Mouse (Mus musculus) hindlimb bud, embryonic 11.5 days (tissue): ENCODE data around the gene Plxdc2.

Source experiments
- DNase-seq: peaks from one replicate; pipeline ENCODE4 v3.0.0-alpha.2; 2012; ENCODE audit warnings: low read depth, low spot score; ENCODE audit errors: extremely low spot score

The Plxdc2 gene

DNA sequence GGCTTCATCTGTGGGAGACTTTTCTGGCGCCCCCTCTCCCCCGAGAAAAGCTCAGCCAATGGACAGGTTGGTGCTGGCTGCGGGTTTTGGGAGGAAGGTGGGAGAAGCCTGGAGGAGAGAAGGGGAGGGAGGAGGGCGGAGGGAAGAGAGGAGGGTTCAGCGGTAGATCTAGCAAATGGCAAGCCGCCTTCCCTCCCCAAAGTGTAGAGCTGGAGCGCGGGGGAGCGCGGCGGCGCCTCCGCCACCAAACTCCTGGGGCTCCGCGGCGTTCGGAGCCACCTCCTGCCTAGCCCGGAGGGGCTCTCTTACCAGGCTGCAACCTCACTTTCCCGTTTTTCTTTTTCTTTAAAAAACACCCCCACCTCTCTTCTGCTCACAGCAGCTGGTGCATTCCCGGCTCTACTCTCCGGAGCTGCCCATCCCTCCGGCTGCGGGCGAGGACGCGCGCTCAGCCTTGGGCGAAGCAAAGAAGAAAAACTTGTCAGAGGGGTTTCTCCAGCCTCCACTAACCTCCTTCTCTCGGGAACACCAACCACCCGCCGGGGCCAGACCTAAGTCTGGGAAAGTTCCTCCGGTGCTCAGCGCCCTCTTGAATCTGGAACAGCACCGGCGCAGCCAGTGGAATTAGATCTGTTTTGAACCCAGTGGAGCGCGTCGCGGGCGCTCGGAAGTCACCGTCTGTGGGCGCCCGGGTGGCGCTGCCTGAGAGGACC lies at the start of gene Plxdc2:
Gene Plxdc2 (plus strand): TSS at position 199 of the 713 bp plus-strand sequence.
- no peak for DNase-seq

DNA sequence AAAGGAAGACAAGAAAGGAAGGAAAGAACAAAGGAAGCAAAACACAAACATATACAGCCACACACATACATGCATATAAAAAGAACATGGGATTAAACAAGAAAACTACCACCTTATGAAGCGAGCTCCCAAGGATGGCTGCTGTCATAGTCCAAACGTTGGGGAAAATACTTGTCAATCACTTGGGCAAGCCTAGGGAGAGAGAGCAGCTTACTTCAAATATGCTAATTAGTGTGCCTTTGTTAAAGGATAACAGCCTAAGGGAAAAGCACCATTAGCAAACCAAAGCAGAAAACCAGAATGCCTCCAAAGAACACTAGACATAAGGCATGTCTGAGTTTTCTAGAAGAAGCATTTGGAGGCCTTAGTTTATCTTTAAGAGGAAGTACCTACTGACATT lies 45.7 kb upstream of the Plxdc2 start:
- DNase-seq, result no peak

DNA sequence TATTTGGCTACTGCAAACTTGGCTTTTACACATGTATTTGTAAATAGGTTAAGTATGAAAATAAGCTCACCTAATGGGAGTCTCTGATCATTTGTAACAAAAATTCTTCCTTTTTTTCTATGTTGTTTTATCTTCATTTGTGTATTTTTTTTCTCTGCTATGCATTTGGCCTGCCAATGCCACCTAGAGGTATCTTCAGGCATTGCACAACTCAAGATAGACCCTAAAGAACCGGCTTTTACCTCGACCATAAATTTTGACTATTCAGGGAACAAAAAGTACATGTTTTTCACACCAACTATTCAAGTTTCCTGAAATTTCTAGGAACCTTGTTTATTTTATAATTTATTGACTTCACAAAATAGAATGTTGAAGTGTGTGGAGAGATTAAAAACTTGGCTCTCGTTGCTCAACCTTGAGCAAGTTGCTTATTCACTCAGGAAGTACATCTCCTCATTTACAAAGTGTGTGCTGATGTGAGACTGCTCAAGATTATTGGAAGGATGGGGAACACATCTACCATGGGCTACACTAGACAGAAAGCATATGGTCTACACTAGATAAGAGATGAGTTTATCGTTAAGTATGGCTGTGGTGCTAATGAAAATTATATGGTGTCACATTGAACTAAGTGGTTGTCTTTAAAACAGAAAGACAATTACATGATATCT lies 43.6 kb upstream of the Plxdc2 start:
- no peak for DNase-seq

DNA sequence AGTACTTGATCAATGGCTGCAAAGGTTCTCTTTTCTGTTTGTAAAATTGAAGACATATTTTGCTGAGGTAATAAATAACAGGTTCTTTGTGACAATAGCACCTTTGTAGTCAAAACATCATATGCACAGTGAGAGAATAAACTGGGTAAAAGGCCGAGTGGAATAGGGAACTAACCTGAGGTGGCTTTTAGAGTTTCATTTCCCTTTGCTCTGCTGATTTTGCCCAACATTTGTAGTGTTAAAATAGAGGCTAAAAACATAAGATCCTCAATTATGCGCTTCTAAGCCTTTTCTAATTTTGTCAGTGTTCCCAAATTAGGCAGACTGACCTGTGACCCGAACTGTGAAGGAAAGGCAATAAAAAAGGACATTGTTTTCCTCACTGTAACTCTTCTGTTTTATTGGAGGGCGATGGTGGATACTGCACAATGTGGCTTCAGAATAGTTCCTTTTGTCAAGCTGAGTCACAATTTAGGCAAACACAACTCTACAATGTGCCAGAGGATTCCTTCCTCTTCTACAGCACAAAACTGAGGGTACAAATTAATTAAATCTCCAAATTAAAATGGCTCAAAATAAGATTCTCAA lies 20.8 kb upstream of the Plxdc2 start:
- no peak for DNase-seq

DNA sequence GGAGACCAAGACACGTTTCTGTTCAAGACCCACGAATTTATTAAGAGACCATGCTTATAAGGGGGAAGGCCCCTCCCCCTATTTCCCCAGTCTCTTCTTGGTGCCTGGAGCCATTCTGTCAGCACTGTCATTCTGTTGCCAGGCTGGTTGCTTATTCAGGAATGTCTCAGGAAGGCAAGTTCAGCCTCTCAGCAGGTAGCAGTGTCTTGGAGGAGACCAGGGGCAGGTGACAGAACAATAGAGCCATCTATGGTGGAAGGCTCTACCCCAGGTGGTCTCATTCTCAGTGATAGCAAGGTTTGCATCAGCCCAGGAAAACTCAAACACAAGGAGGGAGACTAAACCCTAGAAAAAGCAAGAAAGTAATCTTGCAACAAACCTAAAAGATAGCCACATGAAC lies 11.5 kb upstream of the Plxdc2 start:
- DNase-seq, result no peak

DNA sequence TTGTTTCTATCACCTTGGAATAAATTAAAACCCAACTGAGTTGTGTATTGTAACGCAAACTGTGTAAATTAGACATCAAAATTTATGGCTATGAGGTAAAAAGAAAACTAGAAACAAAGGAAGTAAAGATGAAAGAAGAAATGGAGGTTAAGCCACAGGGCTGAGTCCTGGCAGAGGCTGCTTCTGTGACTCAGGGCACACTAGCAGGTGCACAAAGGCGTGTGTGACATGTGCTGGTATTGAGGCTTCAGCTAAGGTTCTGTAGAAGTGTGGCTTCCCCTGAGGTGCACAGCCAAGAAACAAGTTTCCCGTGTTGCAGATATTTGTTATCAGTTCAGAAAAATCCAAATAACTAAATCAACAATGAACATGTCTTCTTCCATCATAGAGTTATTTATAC lies 5.0 kb upstream of the Plxdc2 start:
- no peak for DNase-seq

DNA sequence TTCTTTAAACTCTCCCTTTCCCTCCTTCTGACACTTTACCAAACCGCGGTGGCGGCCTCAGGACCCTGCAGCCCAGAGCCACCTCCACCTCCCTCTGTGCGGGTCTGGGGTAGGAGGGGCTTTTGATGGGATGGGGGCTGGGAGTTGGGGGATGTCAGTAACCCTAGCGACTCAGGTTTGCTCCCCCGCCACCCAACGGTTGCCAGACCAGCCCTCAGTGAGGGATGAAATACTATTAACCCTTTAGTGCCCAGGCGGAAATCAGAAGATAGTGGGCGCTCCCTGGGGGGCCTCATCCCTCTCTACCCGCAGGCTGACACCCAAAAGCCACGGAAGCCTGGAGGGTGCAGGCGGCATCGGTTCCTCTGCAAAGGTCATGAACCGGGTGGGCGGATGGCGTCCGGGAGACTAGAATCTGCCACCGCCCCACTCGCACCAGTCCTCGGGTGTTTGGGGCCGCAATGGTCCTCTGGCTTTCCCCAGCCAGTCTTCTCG lies 446 bp upstream of the Plxdc2 start:
- DNase-seq, result no peak

DNA sequence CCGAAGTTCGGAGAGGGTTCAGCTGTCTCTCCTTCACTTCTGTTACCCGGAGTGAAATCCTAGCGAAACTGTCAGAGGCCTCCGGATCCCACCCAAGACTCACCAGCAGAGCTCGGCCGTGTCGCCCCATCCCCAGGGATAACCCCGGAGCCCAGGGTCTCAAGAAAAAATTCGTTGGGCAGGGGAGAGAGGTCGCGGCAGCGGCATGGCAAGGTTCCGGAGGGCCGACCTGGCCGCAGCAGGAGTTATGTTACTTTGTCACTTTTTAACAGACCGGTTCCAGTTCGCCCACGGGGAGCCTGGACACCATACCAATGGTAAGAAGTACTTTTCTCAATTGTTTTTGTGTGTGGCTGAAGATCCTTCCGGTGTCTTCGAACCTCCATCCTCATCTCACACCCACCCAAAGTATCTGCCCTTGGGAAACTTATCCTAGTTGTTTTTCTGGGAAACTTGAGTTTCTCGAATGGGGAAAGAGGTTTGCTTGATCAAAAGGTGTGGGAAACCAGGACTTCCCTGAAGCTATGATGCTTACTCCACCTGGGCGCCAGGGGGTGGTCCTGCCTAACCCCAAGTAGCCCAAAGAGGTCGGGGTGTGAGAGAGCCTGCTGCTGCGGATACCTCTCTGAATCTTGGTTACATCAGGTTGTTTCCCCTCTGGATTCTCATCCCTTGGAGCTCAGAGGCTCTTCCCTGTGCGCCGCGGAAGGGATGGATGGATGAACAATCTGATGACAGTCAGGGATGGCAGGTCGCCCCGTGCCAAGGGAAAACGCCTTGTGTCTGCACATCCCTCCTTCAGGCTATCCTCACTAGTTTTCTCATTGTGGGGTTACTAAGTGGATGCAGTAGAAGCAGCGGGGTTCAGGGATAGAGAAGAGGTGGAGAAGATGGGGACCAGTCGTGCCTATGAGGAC lies 1.1 kb downstream of the Plxdc2 start:
- no peak for DNase-seq

DNA sequence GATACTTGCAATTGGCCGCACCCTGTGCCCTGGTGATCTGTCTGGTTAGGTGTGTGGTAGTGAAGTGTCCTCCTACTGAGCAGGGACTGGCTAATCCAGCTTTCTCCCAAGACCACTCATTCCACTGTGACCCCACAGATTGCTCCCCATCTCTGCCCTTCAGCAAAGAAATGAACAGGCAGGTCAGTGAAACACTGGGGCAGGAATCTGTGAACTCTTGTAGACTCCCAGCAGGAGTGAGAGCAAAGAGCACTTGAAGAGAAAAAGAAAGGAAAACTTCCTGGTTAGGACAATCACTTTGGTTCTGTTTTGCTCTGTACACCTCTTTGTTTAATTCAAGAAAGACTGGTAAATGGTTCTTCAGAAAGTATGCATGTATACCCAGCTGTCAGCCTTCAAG lies 1.8 kb downstream of the Plxdc2 start:
- no peak for DNase-seq

DNA sequence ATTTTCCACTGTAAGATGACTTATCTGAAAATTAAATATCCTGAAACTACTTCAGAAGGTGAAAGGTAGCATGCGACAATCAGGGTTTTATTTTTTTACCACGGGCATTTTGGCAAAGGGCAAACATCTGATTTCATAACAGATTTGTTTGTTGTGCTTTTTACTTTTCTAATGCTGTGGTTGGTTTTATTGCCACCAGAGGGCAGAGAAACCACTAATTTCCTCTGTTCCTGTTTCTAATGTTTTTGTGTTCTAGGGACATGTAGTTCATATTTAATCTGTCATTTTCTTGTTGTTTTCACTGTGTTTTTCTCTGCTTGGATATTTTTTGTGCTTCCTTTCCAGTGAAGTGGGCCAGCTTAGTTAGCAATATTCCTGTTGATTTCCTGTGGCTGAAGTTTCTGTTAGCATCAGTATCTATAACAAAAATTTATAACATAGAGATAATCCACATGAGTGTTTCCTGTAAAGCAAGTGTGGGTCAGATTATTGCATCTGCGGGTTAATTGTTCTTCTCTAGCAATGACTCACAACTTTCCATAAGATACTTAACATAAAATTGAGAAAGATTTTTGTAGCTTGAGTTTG lies 3.3 kb downstream of the Plxdc2 start:
- DNase-seq, result no peak

DNA sequence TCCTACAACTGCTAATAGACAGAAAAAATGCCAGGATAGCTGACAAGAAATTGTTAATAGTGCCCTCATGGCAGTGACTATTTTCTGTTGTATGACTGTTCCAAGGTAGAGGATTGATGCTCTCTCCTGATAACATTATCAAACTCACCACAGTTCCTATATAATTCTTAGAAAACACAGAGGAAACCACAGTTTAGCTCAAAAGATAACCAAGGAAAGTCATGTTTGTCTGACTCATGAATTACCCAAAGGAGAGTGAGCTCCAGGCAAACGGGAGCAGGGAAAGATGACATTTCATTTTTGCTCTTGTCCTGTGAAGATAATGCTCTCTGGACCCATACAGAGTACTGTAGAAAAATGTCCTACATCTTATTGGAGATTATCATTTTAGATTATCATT lies 8.6 kb downstream of the Plxdc2 start:
- no peak for DNase-seq

DNA sequence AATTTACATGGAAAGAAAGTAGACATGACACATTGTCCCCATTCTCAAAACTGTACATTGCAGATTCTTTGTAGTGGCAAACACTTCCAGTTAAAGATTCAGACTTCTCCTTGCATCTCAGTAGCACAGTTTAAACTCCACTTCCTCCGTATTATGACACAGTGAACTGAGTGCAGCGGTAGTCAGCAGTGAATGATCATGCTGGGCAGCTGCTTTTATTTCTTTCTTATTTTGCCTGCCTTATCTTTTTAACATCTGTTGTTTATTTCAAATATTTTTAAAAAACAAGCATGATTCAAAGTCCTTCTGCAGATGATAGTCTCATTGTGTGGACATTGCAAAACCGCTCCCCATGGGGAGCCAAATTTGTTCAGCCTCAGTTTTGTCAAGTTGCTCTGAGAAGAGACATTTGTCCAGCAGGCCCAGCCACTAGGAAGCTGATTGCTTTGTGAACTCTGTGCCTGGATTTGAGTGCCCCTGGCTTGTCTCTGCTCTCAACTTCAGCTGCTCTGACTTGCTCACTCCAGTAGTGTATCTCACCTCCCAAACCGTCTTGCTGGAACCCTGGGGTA lies 9.8 kb downstream of the Plxdc2 start:
- DNase-seq, result no peak

DNA sequence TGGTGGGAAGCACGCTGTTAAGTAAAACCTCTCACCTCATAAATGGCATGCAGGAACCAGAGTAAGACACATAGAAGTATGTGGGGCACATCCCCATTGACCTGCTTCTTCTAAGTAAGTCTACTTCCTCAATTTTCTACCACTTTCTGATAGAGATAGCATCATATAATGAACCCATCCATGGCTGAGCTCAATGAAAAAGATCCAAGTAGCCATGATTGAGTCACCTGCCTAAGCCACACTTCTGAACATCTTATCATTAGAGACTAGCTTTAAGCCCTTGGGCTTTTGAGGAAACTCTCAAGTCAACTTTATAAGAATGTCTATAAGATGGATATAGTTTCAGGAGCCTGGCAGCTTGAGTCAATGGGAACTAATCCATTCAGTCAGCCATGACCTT lies 14.3 kb downstream of the Plxdc2 start:
- DNase-seq, result no peak

DNA sequence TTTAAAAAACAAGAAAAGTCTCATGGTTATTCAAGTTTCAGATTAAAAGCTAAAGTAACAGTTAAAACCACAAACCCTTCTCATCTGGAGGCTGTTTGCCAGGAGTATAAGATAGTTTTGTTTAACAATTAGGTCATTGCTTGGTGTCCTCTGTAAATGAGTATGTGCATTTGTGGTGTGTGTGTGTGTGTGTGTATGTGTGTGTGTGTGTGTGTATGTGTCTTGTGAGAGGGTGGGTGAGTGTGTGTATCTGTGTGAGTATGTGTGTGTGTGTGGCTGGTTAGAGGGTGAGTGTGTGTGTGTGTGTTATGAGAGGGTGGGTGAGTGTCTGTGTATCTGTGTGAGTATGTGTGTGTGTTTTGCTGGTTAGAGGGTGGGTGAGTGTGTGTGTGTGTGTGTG lies 18.2 kb downstream of the Plxdc2 start:
- DNase-seq, result no peak

DNA sequence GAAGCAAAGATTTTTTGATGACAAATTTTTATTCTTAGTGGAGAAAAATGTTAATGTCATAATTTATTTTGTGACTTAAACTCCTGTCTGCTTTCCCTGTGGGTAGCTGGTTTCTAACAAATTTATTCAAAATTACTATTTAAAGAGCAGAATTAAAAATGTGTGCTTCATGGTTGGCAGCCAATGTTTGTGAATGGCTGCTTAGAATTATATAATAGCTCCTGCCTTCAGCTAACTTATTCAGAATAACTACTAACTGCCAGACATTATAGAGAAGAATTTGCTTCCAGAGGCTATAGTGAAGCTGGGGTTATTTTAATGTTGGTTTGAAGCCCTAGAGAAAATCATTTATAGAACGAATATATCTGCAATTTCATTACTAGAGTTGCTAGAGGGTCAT lies 30.1 kb downstream of the Plxdc2 start:
- DNase-seq, result no peak

DNA sequence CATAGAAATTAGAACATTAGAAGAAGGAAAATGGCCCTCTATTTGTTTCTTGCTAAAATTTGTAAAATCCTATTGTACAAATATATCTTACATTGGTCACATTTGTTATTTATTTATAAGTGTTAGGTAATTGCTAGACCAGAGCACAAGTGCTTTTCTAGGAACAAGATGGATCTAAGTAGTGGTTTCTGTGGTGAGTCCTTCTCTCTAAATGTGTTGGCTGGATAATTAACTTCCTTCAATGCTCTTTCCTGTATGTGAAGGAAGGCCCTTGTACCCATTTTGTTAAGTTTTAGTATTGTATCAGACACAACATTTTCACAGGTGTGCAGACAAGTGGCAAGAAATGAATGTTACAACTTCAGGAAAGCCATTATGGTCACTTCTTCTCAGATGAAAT lies 30.6 kb downstream of the Plxdc2 start:
- no peak for DNase-seq

DNA sequence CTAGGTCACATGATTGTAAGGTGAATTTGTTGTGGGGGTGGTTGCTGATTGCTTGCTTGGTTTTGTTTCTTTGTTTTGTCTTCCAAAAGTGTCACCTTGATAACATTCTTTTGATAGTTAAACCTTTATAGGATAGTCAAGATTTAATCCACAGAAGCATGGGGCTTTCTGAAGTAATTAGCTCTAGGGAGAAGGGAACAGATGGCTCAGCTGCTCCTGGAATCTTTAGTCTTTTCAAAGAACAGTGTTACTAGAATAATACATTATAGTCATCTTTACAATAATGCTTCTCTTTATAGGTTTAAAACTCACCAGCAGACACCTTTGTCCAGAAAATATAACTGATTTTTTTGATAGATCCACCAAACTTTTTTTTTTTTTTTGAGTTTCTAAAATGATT lies 31.7 kb downstream of the Plxdc2 start:
- no peak for DNase-seq

DNA sequence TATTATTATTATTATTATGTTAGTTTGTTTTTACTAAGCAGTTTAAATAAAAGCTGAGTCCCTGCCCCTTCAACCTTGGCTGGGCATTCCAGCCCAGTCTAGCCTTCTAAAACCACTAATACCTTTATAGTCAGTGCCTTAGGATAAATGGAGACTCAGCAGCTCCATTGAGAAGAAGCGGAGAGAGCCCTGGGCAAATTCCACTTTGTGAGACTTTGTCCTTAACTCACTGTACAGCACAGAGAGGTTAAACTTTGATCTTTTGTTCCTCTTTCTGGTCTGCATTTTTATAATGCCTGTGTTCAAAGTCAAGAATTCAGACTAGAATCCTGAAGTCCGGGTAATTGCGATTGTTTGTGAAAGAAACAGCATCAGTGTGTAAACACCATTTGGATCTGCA lies 41.4 kb downstream of the Plxdc2 start:
- DNase-seq, result no peak

DNA sequence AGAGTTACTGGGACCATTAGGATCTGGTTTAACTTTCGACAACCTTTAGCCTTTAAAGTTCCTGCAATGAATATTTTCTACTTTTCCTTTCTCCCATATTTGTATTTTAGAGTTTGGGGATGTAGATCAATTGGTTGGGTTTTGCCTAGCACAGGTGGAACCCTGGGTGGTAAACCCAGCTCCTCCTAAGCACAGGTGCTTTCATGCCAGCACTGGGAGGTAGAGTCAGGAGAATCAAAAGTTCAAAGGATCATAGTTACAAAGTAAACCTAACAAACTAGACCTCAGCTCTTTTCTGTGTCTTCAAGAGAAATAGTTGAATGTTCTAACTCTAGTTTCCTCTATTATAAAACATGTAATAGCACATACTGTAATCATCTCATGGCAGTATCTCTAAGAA lies 41.9 kb downstream of the Plxdc2 start:
- DNase-seq, result no peak

DNA sequence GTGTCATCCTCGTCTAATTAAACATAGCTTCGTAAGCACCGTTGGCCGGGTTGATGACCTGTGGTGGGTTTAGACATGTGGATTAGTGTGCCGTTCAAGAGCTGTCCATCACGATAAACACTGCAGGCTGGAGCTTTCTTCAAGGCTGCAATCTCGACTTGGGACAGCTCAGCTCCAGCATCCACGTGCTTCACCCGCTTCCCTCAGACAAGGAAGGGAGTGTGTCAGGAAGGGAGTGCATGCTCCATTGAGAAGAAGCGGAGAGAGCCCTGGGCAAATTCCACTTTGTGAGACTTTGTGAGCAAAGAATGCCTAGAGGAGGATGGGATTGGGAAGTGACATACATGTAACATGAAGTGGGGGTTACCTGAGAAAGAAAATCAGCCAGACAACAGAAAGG lies 42.8 kb downstream of the Plxdc2 start:
- DNase-seq, result no peak

DNA sequence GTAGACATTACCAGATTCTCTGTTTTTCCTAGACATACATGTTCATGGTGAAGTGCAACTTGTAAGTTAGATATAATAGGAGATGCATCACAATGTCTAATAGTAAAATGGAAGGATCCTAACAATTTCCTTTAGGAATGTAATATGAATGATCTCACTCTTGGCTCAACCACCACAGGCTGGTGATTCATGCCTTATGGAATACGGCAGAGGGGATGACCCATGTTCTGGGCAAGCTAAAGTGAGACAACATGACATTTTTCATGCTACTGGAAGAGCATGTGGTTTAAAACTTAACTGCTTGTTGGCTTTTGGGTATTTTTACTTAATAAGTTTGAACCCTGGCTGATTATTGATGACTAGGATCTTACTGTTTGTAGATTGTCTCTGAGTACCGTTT lies 50.4 kb downstream of the Plxdc2 start:
- DNase-seq, result no peak
